Mouse (Mus musculus) CH12.LX (cell line): ENCODE measurements at regions not wholly inside any gene's neighbourhood (a gene's known extent, or its start where the extent isn't known, plus 50 kb on each side); places are given as distances from the start of the nearest gene placed in this dataset.

ENCODE experiments used
- DNase-seq: peaks from one replicate; pipeline ENCODE4 v3.0.0-alpha.2; 2013; ENCODE audit errors: extremely low read depth
- H3K27ac ChIP-seq: 2 replicates; pipeline ENCODE4 v1.5.1; 2012; ENCODE audit warnings: low read depth, mild to moderate bottlenecking, control low read depth, moderate library complexity; ENCODE audit not compliant: insufficient read depth
- H3K27me3 ChIP-seq: replicated peaks from 2 replicates; pipeline ENCODE3; 2012; ENCODE audit warnings: inconsistent platforms
- H3K36me3 ChIP-seq, 2 experiments: replicated peaks in 1 of 2; 2 replicates each; pipeline versions ENCODE3 to v1.6.1; 2012; ENCODE audit warnings: inconsistent platforms in 1 of 2, low read length in 1 of 2, mild to moderate bottlenecking in 1 of 2, mixed read lengths in 1 of 2, moderate library complexity in 1 of 2; ENCODE audit not compliant: control insufficient read depth in 1 of 2, insufficient read depth in 1 of 2
- H3K4me1 ChIP-seq, 2 experiments: 2 replicates each; pipeline ENCODE4 v1.6.1; 2012; ENCODE audit warnings: inconsistent platforms in 1 of 2, moderate library complexity in 1 of 2; ENCODE audit not compliant: insufficient read depth in 2 of 2, control insufficient read depth in 1 of 2
- H3K4me2 ChIP-seq: 2 replicates; pipeline ENCODE4 v1.6.1; 2012; ENCODE audit warnings: low read depth, mild to moderate bottlenecking, control low read depth; ENCODE audit not compliant: poor library complexity, insufficient read depth, severe bottlenecking
- H3K4me3 ChIP-seq, 3 experiments: fragments of 150-350 bp in 1 of 3; sonication (generic) in 1 of 3; replicated peaks in 1 of 3; 2 replicates each; pipeline versions ENCODE3 to v1.5.1; 2011 to 2012; ENCODE audit warnings: low read depth in 2 of 3, low read length in 2 of 3, mild to moderate bottlenecking in 2 of 3, moderate library complexity in 2 of 3, control low read depth in 1 of 3, improper control_type of control experiment in 1 of 3, inconsistent platforms in 1 of 3, mixed read lengths in 1 of 3; ENCODE audit not compliant: poor library complexity in 1 of 3
- H3K79me2 ChIP-seq: replicated peaks from 2 replicates; pipeline ENCODE4 v1.6.1; 2012; ENCODE audit warnings: mild to moderate bottlenecking, moderate library complexity; ENCODE audit not compliant: control insufficient read depth, poor library complexity, insufficient read depth, severe bottlenecking; ENCODE audit errors: extremely low read depth
- H3K9ac ChIP-seq: 2 replicates; pipeline ENCODE4 v1.6.1; 2012; ENCODE audit warnings: low read depth, mild to moderate bottlenecking, control low read depth, moderate library complexity; ENCODE audit not compliant: insufficient read depth
- H3K9me3 ChIP-seq: replicated peaks from 2 replicates; pipeline ENCODE3; 2012; ENCODE audit warnings: low read length, inconsistent platforms, mixed read lengths
- BHLHE40 ChIP-seq: IDR thresholded peaks from 2 replicates; pipeline ENCODE4 v1.6.1; 2011; ENCODE audit warnings: mild to moderate bottlenecking, low read depth, low read length, improper control_type of control experiment
- E2F4 ChIP-seq: IDR thresholded peaks from 2 replicates; pipeline ENCODE4 v1.6.1; 2011; ENCODE audit warnings: low read depth, low read length, improper control_type of control experiment; ENCODE audit not compliant: insufficient replicate concordance
- ELF1 ChIP-seq: IDR thresholded peaks from 2 replicates; pipeline ENCODE4 v1.6.1; 2014; ENCODE audit warnings: low read depth, mild to moderate bottlenecking, inconsistent platforms, low read length, improper control_type of control experiment
- GABPA ChIP-seq: IDR thresholded peaks from 2 replicates; pipeline ENCODE4 v1.6.1; 2012; ENCODE audit warnings: low read depth, low read length, improper control_type of control experiment, inconsistent platforms; ENCODE audit not compliant: insufficient replicate concordance
- HCFC1 ChIP-seq: IDR thresholded peaks from 2 replicates; pipeline ENCODE4 v1.6.1; 2012; ENCODE audit warnings: low read depth, mild to moderate bottlenecking, inconsistent platforms, low read length, improper control_type of control experiment
- IRF4 ChIP-seq: IDR thresholded peaks from 2 replicates; pipeline ENCODE4 v1.6.1; 2014; ENCODE audit warnings: low read depth, mild to moderate bottlenecking, inconsistent platforms, low read length, improper control_type of control experiment
- JUN ChIP-seq: IDR thresholded peaks from 2 replicates; pipeline ENCODE4 v1.6.1; 2011; ENCODE audit warnings: low read depth, mild to moderate bottlenecking, low read length, improper control_type of control experiment, moderate library complexity; ENCODE audit not compliant: insufficient read depth
- JUND ChIP-seq: conservative IDR thresholded peaks from 2 replicates; pipeline ENCODE4 v1.6.1; 2011; ENCODE audit warnings: low read depth, low read length, improper control_type of control experiment
- KAT2A ChIP-seq: IDR thresholded peaks from 2 replicates; pipeline ENCODE4 v1.6.1; 2012; ENCODE audit warnings: low read length, improper control_type of control experiment, inconsistent platforms; ENCODE audit not compliant: insufficient replicate concordance
- MAZ ChIP-seq: IDR thresholded peaks from 2 replicates; pipeline ENCODE4 v1.6.1; 2012; ENCODE audit warnings: low read depth, mild to moderate bottlenecking, inconsistent platforms, low read length, improper control_type of control experiment, moderate library complexity
- MEF2A ChIP-seq: IDR thresholded peaks from 2 replicates; pipeline ENCODE4 v1.6.1; 2014; ENCODE audit warnings: low read depth, mild to moderate bottlenecking, inconsistent platforms, low read length, improper control_type of control experiment, borderline replicate concordance
- MXI1 ChIP-seq: IDR thresholded peaks from 2 replicates; pipeline ENCODE4 v1.6.1; 2011; ENCODE audit warnings: mild to moderate bottlenecking, low read depth, low read length, improper control_type of control experiment
- MYC ChIP-seq: IDR thresholded peaks from 2 replicates; pipeline ENCODE4 v1.6.1; 2011; ENCODE audit warnings: low read depth, mild to moderate bottlenecking, improper control_type of control experiment, low read length
- POLR2A ChIP-seq: IDR thresholded peaks from 2 replicates; pipeline ENCODE4 v1.6.1; 2011; ENCODE audit warnings: low read depth, mild to moderate bottlenecking, improper control_type of control experiment, low read length
- POLR2AphosphoS2 ChIP-seq: IDR thresholded peaks from 2 replicates; pipeline ENCODE4 v1.6.1; 2011; ENCODE audit warnings: low read depth, low read length, improper control_type of control experiment
- SIN3A ChIP-seq: IDR thresholded peaks from 2 replicates; pipeline ENCODE4 v1.6.1; 2012; ENCODE audit warnings: low read length, improper control_type of control experiment, inconsistent platforms
- SMC3 ChIP-seq: IDR thresholded peaks from 2 replicates; pipeline ENCODE4 v1.6.1; 2011; ENCODE audit warnings: low read depth, low read length, improper control_type of control experiment
- TBP ChIP-seq: conservative IDR thresholded peaks from 2 replicates; pipeline ENCODE4 v1.6.1; 2011; ENCODE audit warnings: low read depth, low read length, improper control_type of control experiment
- TCF12 ChIP-seq: IDR thresholded peaks from 2 replicates; pipeline ENCODE4 v1.6.1; 2014; ENCODE audit warnings: low read depth, mild to moderate bottlenecking, inconsistent platforms, low read length, improper control_type of control experiment
- ZC3H11A ChIP-seq: IDR thresholded peaks from 2 replicates; pipeline ENCODE4 v1.6.1; 2012; ENCODE audit warnings: low read depth, mild to moderate bottlenecking, inconsistent platforms, low read length, improper control_type of control experiment
- ZNF384 ChIP-seq: IDR thresholded peaks from 2 replicates; pipeline ENCODE4 v1.6.1; 2012; ENCODE audit warnings: low read depth, low read length, improper control_type of control experiment, inconsistent platforms
- dilution Hi-C: fragments of 300-500 bp; cut with MboI; formaldehyde crosslinking; loops from 2 replicates; pipeline ENCODE4 v1.14.3; 2020; ENCODE audit warnings: low sequenced_read_pairs; ENCODE audit not compliant: extremely low pct_unique_long_range_greater_than_20kb, extremely low pct_ligation_motif_present
- in situ Hi-C: fragments of 300-500 bp; cut with MboI; formaldehyde crosslinking; loops from 3 replicates; pipeline ENCODE4 v1.14.3; 2019; ENCODE audit warnings: low sequenced_read_pairs, low pct_ligation_motif_present, low pct_unique_long_range_greater_than_20kb, mixed read lengths

GRCm38 (mm10) chr3:134525795-134526194 lies 289.5 kb downstream of the Cxxc4 start:
- dilution Hi-C loops: no loop called here
- TF ChIP-seq TBP (no peak), KAT2A (no peak), POLR2A (no peak), POLR2AphosphoS2 (no peak), SIN3A (no peak), ZNF384 (no peak)

DNA sequence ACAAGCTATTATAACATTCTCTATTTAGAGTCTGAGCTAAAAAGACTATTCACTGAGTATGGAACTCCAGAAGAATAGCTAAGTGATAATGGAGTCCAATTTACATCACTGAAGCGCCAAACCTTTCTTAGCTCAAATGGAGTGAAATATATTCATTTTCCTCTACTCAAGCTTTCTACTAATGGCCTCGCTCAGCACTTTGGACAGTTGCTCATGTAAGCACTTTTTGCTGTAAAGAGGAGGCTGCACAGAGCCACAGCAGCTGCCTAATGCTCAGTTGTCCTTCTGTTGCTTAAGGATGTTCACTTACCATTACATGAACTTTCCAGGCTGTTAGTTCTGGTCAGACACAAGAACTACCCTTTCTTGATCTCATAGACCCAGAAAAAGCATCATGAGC lies 268.7 kb upstream of the Tacr3 start:
- Histone ChIP-seq H3K9me3 (no peaks in the 10 kb centered on the region), H3K27ac (no peak overlapping the region), H3K79me2 (no peaks in the 10 kb centered on the region), H3K4me1 (no peaks in the 10 kb centered on the region), H3K4me3 (no peak overlapping the region), H3K9ac (no peak overlapping the region), H3K4me2 (no peak overlapping the region), H3K27me3 (no peaks in the 10 kb centered on the region), H3K36me3 (no peaks in the 10 kb centered on the region)
- dilution Hi-C loops: no loop called here
- DNase-seq: no peak
- TF ChIP-seq IRF4 (no peak), TCF12 (no peak), MAZ (no peak), MYC (no peak), MXI1 (no peak), HCFC1 (no peak), ZC3H11A (no peak), MEF2A (no peak), JUN (no peak), BHLHE40 (no peak), GABPA (no peak), JUND (no peak), SMC3 (no peak), ELF1 (no peak), E2F4 (no peak)
- in situ Hi-C loops: no loop called here

More at GRCm38 (mm10) chr3:134525795-134526194, 289.5 kb downstream of the Cxxc4 start:
- Histone ChIP-seq H3K9me3 (no peaks in the 10 kb centered on the region), H3K27me3 (no peaks in the 10 kb centered on the region), H3K27ac (no peak overlapping the region), H3K4me2 (no peak overlapping the region), H3K36me3 (no peaks in the 10 kb centered on the region), H3K79me2 (no peaks in the 10 kb centered on the region), H3K9ac (no peak overlapping the region), H3K4me1 (no peaks in the 10 kb centered on the region), H3K4me3 (no peak overlapping the region)
- no peak for DNase-seq
- in situ Hi-C loops: no loop called here
